Mouse (Mus musculus): ENCODE measurements at regions not wholly inside any gene's neighbourhood (a gene's known extent, or its start where the extent isn't known, plus 50 kb on each side); places are given as distances from the start of the nearest gene placed in this dataset.

DNA sequence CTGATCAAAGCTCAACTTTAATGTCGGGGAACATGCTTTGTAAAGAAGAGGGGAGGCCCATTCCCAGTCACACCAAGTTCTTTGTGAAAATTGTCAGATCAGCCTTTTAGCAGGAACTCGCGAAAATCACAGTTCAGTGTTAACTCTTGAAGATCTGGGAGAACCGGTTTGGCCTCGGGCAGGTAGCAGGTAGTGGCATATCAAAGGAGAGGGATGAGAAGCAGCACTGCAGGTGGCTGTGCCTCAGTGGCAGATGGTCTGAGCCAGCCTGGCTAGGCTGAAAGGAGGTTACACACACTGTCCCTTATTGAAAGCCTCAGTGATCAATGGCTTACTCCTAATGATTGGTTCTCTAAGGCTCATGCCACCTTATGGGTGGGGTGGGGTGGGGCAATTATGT, 2401.0 kb upstream of the Gm8797 start:
- TF ChIP-seq USF2 (conservative IDR thresholded peaks at IDR 0.05; ENCODE audit: low read depth, low read length) (no peak), CTCF (conservative IDR thresholded peaks at IDR 0.05 in 1 of 2, IDR thresholded peaks at IDR 0.05 in 1 of 2; ENCODE audit: low read depth in 2 of 2, low read length in 2 of 2) (no peak), HCFC1 (IDR thresholded peaks at IDR 0.05; ENCODE audit: low read depth, low read length) (no peak), MAX (IDR thresholded peaks at IDR 0.05; ENCODE audit: low read length) (no peak), MAZ (IDR thresholded peaks at IDR 0.05; ENCODE audit: low read depth, low read length) (no peak), POLR2A (IDR thresholded peaks at IDR 0.05; ENCODE audit: low read depth, low read length) (no peak), CHD1 (IDR thresholded peaks at IDR 0.05; ENCODE audit: low read depth, low read length) (no peak)
